Mouse (Mus musculus) spleen, postnatal 0 days (tissue): ENCODE measurements around the gene Iqcm. TPM values are rescaled to one million over a fixed set of nuclear protein-coding genes. Genes with fewer than 3 reads are reported as not detected.

Experiments used
- polyA plus RNA-seq: library from polyadenylated mRNA; unstranded; fragments of >200 nt; fragmentation: Nextera tagmentation; extraction: Ambion mirVana; gene quantifications from 2 replicates; pipeline ENCODE4 v1.2.1, GENCODE M21; 2015

Iqcm gene
- not detected in 2 replicates for polyA plus RNA-seq

GRCm38 (mm10) chr8:75448394-75448793 is at the start of gene Iqcm:
Gene Iqcm (plus strand): TSS chr8:75448694.

GRCm38 (mm10) chr8:75406489-75406888 is 42.0 kb upstream of the Iqcm start, which contains the start of gene Gm10358:
Gene Gm10358 (minus strand): TSS chr8:75406589.

Other genes with a start within 250 kb of the Iqcm start
- gene Rasd2, start 234.8 kb upstream of the Iqcm start, polyA plus RNA-seq, result 0.22 and 0.40 TPM in 2 replicates
- 0.10 and 0.12 TPM in 2 replicates for gene Gm10358, start 42.1 kb upstream of the Iqcm start, polyA plus RNA-seq